ENCODE assay signal across 15 mouse cellular contexts in the genomic region with DNA sequence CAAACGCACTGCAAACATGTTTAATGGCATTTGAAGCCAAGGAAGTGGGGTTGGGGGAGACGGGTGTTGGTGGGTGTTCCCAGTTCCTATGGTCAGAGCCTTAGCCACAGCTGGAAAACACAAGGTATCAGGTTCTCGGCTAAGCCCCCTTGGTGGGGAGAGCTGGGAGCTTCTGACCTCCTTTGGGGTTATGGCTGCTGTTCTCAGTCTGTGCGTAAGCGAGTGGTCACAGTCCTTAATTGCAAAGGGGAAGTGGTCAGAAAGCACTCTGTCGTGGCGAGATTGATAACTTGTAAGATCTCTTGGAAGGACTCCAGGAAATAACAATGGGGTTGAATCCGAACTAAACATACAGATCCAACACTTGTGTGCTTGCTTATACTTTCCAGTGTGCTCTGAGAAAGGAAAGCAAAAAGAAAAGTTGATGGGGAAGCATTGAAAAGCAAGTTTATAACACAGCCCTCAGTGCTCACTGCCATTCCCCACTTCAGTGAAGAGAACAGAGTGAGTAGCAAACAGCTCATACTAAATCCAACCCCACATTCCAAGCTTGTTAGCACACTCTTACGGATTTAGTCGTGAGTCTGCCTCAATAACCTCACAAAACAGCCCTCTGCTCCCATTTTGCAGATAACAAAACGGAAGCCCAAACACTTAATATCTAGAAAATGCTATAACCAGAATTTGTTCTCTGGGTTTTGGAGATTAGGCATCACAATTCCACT. TPM values are rescaled to one million over a fixed set of nuclear protein-coding genes. Genes with fewer than 3 reads are reported as not detected.
DNase-seq lines count a peak whose midpoint lies in the region; ATAC-seq lines count a peak whose summit lies in the region.
"Had no signal": no experiment of that assay in that cellular context is flagged by ENCODE, and none has a peak within 500 bp of the region (broad histone marks: within the 10 kb centered on the region; RNA-seq: fewer than 3 reads in every experiment).

No protein-coding gene starts in this region.

- ATAC-seq in kidney, embryonic 15.5 days (replicated peaks; ENCODE audit: low FRiP score) = peak; percentile 60; the same call in 1 of the 2 replicates
- peak; percentile 83; the same call in 1 of the 2 replicates for ATAC-seq in embryonic facial prominence, embryonic 15.5 days (ENCODE audit: insufficient number of reproducible peaks, low FRiP score, low TSS enrichment, low read depth)
- peak; percentile 93 for ATAC-seq in megakaryocyte, adult 5-6 weeks (ENCODE audit: poor library complexity, severe bottlenecking)
- ATAC-seq: forebrain, postnatal 0 days had no signal

- WGBS in kidney, embryonic 15.5 days = 18% methylated on average over 11 of the region's 11 CpGs
- WGBS in embryonic facial prominence, embryonic 15.5 days = 38% methylated on average over 11 of the region's 11 CpGs

- no peaks in the 10 kb centered on the region for H3K9me3 ChIP-seq in kidney, embryonic 15.5 days (replicated peaks)
- H3K9me3 ChIP-seq in embryonic facial prominence, embryonic 15.5 days (replicated peaks) = no peaks in the 10 kb centered on the region
- H3K9me3 ChIP-seq: midbrain, embryonic 10.5 days; neural tube, embryonic 13.5 days had no signal

- intact Hi-C loops in left cerebral cortex, postnatal 14 days (cut with DNase I) = no loop called here

- peak overlapping the region; percentile 15 for H3K27ac ChIP-seq in kidney, embryonic 15.5 days
- H3K27ac ChIP-seq in embryonic facial prominence, embryonic 15.5 days (replicated peaks) = no peak overlapping the region; the same call in 1 of the 2 replicates
- H3K27ac ChIP-seq: midbrain, embryonic 10.5 days; neural tube, embryonic 13.5 days had no signal

- H3K4me1 ChIP-seq in kidney, embryonic 15.5 days = peaks cover 16% of the 10 kb centered on the region
- H3K4me1 ChIP-seq in embryonic facial prominence, embryonic 15.5 days = no peaks in the 10 kb centered on the region
- H3K4me1 ChIP-seq: midbrain, embryonic 10.5 days had no signal

- DNase-seq in kidney, adult 9 months = no peak
- DNase-seq in NIH3T3 (ENCODE audit: low read depth) = peak; percentile 60
- no peak for DNase-seq in layer of hippocampus, postnatal 10 days (ENCODE audit: low spot score in 2 of 2)
- no peak for DNase-seq in left cerebral cortex, postnatal 14 days (ENCODE audit: low spot score in 2 of 2)
- DNase-seq: adrenal gland, postnatal 25 days; cerebellum, adult 9-10 months; forebrain, postnatal 0 days; kidney, postnatal 36 days; thymus, adult 2 months had no signal

- H3K27me3 ChIP-seq in kidney, embryonic 15.5 days = no peaks in the 10 kb centered on the region
- no peaks in the 10 kb centered on the region for H3K27me3 ChIP-seq in embryonic facial prominence, embryonic 15.5 days
- H3K27me3 ChIP-seq: neural tube, embryonic 13.5 days had no signal

- H3K36me3 ChIP-seq in kidney, embryonic 15.5 days = no peaks in the 10 kb centered on the region
- H3K36me3 ChIP-seq in embryonic facial prominence, embryonic 15.5 days = no peaks in the 10 kb centered on the region
- H3K36me3 ChIP-seq: midbrain, embryonic 10.5 days; neural tube, embryonic 13.5 days had no signal

- no peak overlapping the region for H3K9ac ChIP-seq in kidney, embryonic 15.5 days
- H3K9ac ChIP-seq in embryonic facial prominence, embryonic 15.5 days = no peak overlapping the region
- H3K9ac ChIP-seq: forebrain, postnatal 0 days; neural tube, embryonic 13.5 days had no signal

- H3K4me3 ChIP-seq in kidney, embryonic 15.5 days (replicated peaks) = no peak overlapping the region
- no peak overlapping the region for H3K4me3 ChIP-seq in embryonic facial prominence, embryonic 15.5 days (replicated peaks)
- H3K4me3 ChIP-seq: midbrain, embryonic 10.5 days; neural tube, embryonic 13.5 days had no signal

- no peak overlapping the region for H3K4me2 ChIP-seq in kidney, embryonic 15.5 days
- no peak overlapping the region for H3K4me2 ChIP-seq in embryonic facial prominence, embryonic 15.5 days (replicated peaks)
- H3K4me2 ChIP-seq: neural tube, embryonic 13.5 days had no signal

RNA-seq across cellular contexts. Expression of a gene that starts 22.9 kb away (rescaled TPM):
- polyA plus RNA-seq in kidney, embryonic 15.5 days (2015; fragmentation: Nextera tagmentation; extraction: Ambion mirVana) = 0.32 and 0.63 TPM in 2 replicates
- polyA plus RNA-seq in embryonic facial prominence, embryonic 15.5 days (2015; fragmentation: Nextera tagmentation; extraction: Ambion mirVana) = 2.5 and 2.7 TPM in 2 replicates
- 0.25 TPM in 1 of 2 replicates, not detected in the other for total RNA-seq in megakaryocyte, adult 5-6 weeks (2015)
- total RNA-seq in megakaryocyte, adult 5-6 weeks (2017) = 0.26 and 0.49 TPM in 2 replicates
- under 1 TPM in 1 of 2 experiments, not detected in 1; 0.13 TPM for total RNA-seq in layer of hippocampus, postnatal 10 days (2021)
- total RNA-seq in left cerebral cortex, postnatal 14 days (2021) = under 1 TPM in 1 of 2 experiments, not detected in 1; 0.30 TPM
- total RNA-seq: adrenal gland, postnatal 25 days; heart, postnatal 10 days had no signal
- polyA plus RNA-seq: midbrain, embryonic 10.5 days; neural tube, embryonic 13.5 days had no signal
